Mouse (Mus musculus) cerebellum, adult 2 months (tissue): ENCODE data around the gene Diaph3. TPM values are rescaled to one million over a fixed set of nuclear protein-coding genes. Genes with fewer than 3 reads are reported as not detected.
"Not testable (repeated sequence)": the region's sequence is repeated elsewhere in the genome, so short reads cannot be mapped to it uniquely, and the experiment has no call there.

Source experiments
- DNase-seq, 2 experiments: peaks; one replicate each; pipeline ENCODE4 v3.0.0; 2021
- H3K27ac ChIP-seq: fragments of 200-500 bp; 2 replicates; pipeline ENCODE4 v1.5.1; 2012; ENCODE audit warnings: low read length, control low read depth, inconsistent platforms; ENCODE audit not compliant: insufficient read depth
- H3K27me3 ChIP-seq: fragments of 200-500 bp; 2 replicates; pipeline ENCODE4 v1.6.1; 2012; ENCODE audit warnings: inconsistent platforms, mild to moderate bottlenecking, low read length, moderate library complexity; ENCODE audit not compliant: control insufficient read depth, insufficient read depth
- H3K4me1 ChIP-seq: fragments of 200-500 bp; 2 replicates; pipeline ENCODE4 v1.6.1; 2011; ENCODE audit warnings: low read length; ENCODE audit not compliant: control insufficient read depth, insufficient read depth
- H3K4me3 ChIP-seq: fragments of 200-500 bp; replicated peaks from 2 replicates; pipeline ENCODE3; 2011; ENCODE audit warnings: mild to moderate bottlenecking, low read depth, low read length, control low read depth; ENCODE audit not compliant: insufficient read depth
- CTCF ChIP-seq: fragments of 200-500 bp; IDR thresholded peaks from 2 replicates; pipeline ENCODE4 v1.5.1; 2011; ENCODE audit warnings: low read depth, mild to moderate bottlenecking, control low read depth, low read length, moderate library complexity, borderline replicate concordance; ENCODE audit not compliant: insufficient read depth
- POLR2A ChIP-seq: fragments of 200-500 bp; IDR thresholded peaks from 2 replicates; pipeline ENCODE4 v1.6.1; 2011; ENCODE audit warnings: low read length, control low read depth, borderline replicate concordance; ENCODE audit not compliant: insufficient read depth
- WGBS: fragments of 180-500 bp; shearing (Covaris S2); methylation state at CpG from one replicate; pipeline ENCODE4 v1.1.7; 2018; 5-methylcytosine and 5-hydroxymethylcytosine counted together
- polyA plus RNA-seq: library from polyadenylated mRNA; depleted of rRNA; stranded (reverse); fragments of >200 nt; gene quantifications from 2 replicates; pipeline ENCODE4 v1.2.3, GENCODE M21; 2012

Gene Diaph3
- polyA plus RNA-seq, 1 experiment = 2.0 TPM

- no peak for TF ChIP-seq CTCF
- TF ChIP-seq POLR2A = no peak
- Histone ChIP-seq H3K27ac (no peak overlapping the region), H3K27me3 (no peaks in the 10 kb centered on the region), H3K4me3 (no peak overlapping the region), H3K4me1 (no peaks in the 10 kb centered on the region)
- DNase-seq = no peak
- 52% methylated on average over 5 of the region's 5 CpGs for WGBS
Measured at GRCm38 (mm10) chr14:86738916-86739315, 402.1 kb downstream of the Diaph3 start.

GRCm38 (mm10) chr14:86736646-86737045 is 404.4 kb downstream of the Diaph3 start:
- Histone ChIP-seq H3K4me3 (no peak overlapping the region), H3K27me3 (no peaks in the 10 kb centered on the region), H3K4me1 (no peaks in the 10 kb centered on the region), H3K27ac (no peak overlapping the region)
- DNase-seq = no peak
- WGBS = 98% methylated on average over 1 of the region's 1 CpGs
- TF ChIP-seq POLR2A = no peak
- no peak for TF ChIP-seq CTCF

- TF ChIP-seq CTCF (no peak), POLR2A (no peak)
- Histone ChIP-seq H3K4me3 (no peak overlapping the region), H3K4me1 (no peaks in the 10 kb centered on the region), H3K27ac (no peak overlapping the region), H3K27me3 (no peaks in the 10 kb centered on the region)
- 57% methylated on average over 1 of the region's 1 CpGs for WGBS
- no peak for DNase-seq
Measured at GRCm38 (mm10) chr14:86731300-86731699, 409.7 kb downstream of the Diaph3 start.

GRCm38 (mm10) chr14:86729617-86730098 is 411.4 kb downstream of the Diaph3 start:
- Histone ChIP-seq H3K27me3 (no peaks in the 10 kb centered on the region), H3K4me3 (no peak overlapping the region), H3K4me1 (no peaks in the 10 kb centered on the region), H3K27ac (no peak overlapping the region)
- 19% methylated on average over 4 of the region's 4 CpGs for WGBS
- no peak for DNase-seq
- TF ChIP-seq CTCF (no peak), POLR2A (no peak)

- WGBS = 62% methylated on average over 5 of the region's 5 CpGs
- DNase-seq = no peak
- Histone ChIP-seq H3K27ac (no peak overlapping the region), H3K4me1 (no peaks in the 10 kb centered on the region), H3K27me3 (no peaks in the 10 kb centered on the region), H3K4me3 (no peak overlapping the region)
- TF ChIP-seq CTCF = no peak
- TF ChIP-seq POLR2A = no peak
Measured at GRCm38 (mm10) chr14:86727538-86728045, 413.4 kb downstream of the Diaph3 start.

GRCm38 (mm10) chr14:86721768-86722167 is 419.3 kb downstream of the Diaph3 start:
- no peak for DNase-seq
- TF ChIP-seq POLR2A (no peak), CTCF (no peak)
- H3K4me3 ChIP-seq = no peak overlapping the region
- H3K4me1 ChIP-seq = no peaks in the 10 kb centered on the region
- H3K27me3 ChIP-seq = no peaks in the 10 kb centered on the region
- 91% methylated on average over 6 of the region's 6 CpGs for WGBS
- no peak overlapping the region for H3K27ac ChIP-seq

GRCm38 (mm10) chr14:86721082-86721481 is 420.0 kb downstream of the Diaph3 start:
- H3K4me3 ChIP-seq = no peak overlapping the region
- no peaks in the 10 kb centered on the region for H3K27me3 ChIP-seq
- no peak overlapping the region for H3K27ac ChIP-seq
- TF ChIP-seq CTCF = no peak
- no peak for TF ChIP-seq POLR2A
- DNase-seq = no peak
- WGBS = 89% methylated on average over 3 of the region's 3 CpGs
- no peaks in the 10 kb centered on the region for H3K4me1 ChIP-seq

- not testable (repeated sequence) for H3K4me1 ChIP-seq, H3K27me3 ChIP-seq, H3K27ac ChIP-seq, DNase-seq, H3K4me3 ChIP-seq
Measured at GRCm38 (mm10) chr14:86720408-86720807, 420.6 kb downstream of the Diaph3 start.
